ENCODE assay signal across 20 mouse cellular contexts in the genomic region with DNA sequence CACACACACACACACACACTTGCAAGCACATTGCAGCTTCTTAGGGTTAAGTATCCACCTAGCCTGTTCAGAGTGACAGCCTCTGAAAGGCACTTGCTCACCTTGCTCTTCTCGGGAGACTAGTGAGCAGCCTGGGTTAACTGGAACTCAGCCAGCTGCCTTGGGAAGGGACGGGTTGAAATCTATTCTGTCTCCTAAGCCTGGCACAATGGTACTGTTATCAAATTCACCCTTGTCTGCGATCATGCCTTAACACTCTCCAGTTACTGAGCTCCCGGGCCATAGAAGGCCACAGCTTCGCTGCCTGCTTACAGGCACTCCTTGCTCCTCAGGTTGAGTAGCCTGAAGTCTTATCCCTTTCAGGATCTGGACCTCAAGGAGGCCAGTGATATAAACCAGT. TPM values are rescaled to one million over a fixed set of nuclear protein-coding genes. Genes with fewer than 3 reads are reported as not detected.
DNase-seq lines count a peak whose midpoint lies in the region; ATAC-seq and TF ChIP-seq lines count a peak whose summit lies in the region.
"Had no signal": no experiment of that assay in that cellular context is flagged by ENCODE, and none has a peak within 500 bp of the region (broad histone marks: within the 10 kb centered on the region; RNA-seq: fewer than 3 reads in every experiment).

No protein-coding gene starts in this region.

- peak overlapping the region; percentile 47; the same call in 1 of the 2 replicates for H3K9ac ChIP-seq in heart, embryonic 14.5 days (ENCODE audit: low read length)
- H3K9ac ChIP-seq: hindbrain, embryonic 14.5 days; limb, embryonic 12.5 days had no signal

- no peaks in the 10 kb centered on the region for H3K27me3 ChIP-seq in heart, embryonic 14.5 days (ENCODE audit: control insufficient read depth, insufficient read depth, low read length)
- H3K27me3 ChIP-seq: limb, embryonic 12.5 days had no signal

- intact Hi-C loops in heart, postnatal 36 days (cut with DNase I): no loop called here

- H3K9me3 ChIP-seq in heart, embryonic 14.5 days (ENCODE audit: control insufficient read depth, low read length): no peaks in the 10 kb centered on the region
- H3K9me3 ChIP-seq: G1E; limb, embryonic 12.5 days had no signal

- peaks cover 18 to 48% of the 10 kb centered on the region in 2 experiments for H3K4me1 ChIP-seq in heart, embryonic 14.5 days (ENCODE audit: control insufficient read depth in 2 of 2, insufficient read depth in 2 of 2, low read length in 2 of 2)

- H3K36me3 ChIP-seq in heart, embryonic 14.5 days (ENCODE audit: control insufficient read depth, insufficient read depth, low read length): peaks cover 31% of the 10 kb centered on the region

- TF ChIP-seq CTCF in brain, embryonic 14.5 days (IDR thresholded peaks at IDR 0.05; ENCODE audit: borderline replicate concordance, extremely low read depth, insufficient read depth, insufficient read length): no peak

- DNase-seq in cerebellum, postnatal 14 days: peak; percentile 47 to 63
- no peak for DNase-seq in cerebellum, adult 11-12 months
- no peak for DNase-seq in heart, postnatal 36 days
- peak; percentile 14 for DNase-seq in brain, embryonic 14.5 days (ENCODE audit: low read depth)
- peak; percentile 40 for DNase-seq in induced T-regulatory cell, adult 2 months (ENCODE audit: low read depth)
- DNase-seq in natural killer cell, adult 2 months (ENCODE audit: low spot score in 2 of 2): no peak
- no peak for DNase-seq in kidney, postnatal 14 days
- DNase-seq: kidney, adult 11 months; right cerebral cortex, postnatal 14 days had no signal

- WGBS in heart, embryonic 14.5 days: 16% methylated on average over 5 of the region's 5 CpGs

- no peak for TF ChIP-seq POLR2A in brain, embryonic 14.5 days (IDR thresholded peaks at IDR 0.05; ENCODE audit: borderline replicate concordance, extremely low read depth, insufficient read depth, insufficient read length, poor library complexity, severe bottlenecking)

- H3K4me3 ChIP-seq in heart, embryonic 14.5 days (ENCODE audit: control insufficient read depth in 1 of 2, insufficient read depth in 1 of 2, low read depth in 1 of 2, low read length in 2 of 2): no peak overlapping the region
- H3K4me3 ChIP-seq: limb, embryonic 12.5 days had no signal

- no peak for ATAC-seq in heart, embryonic 14.5 days (ENCODE audit: insufficient number of reproducible peaks, insufficient read depth, low FRiP score, low read depth)
- ATAC-seq: forebrain, embryonic 16.5 days had no signal

- H3K27ac ChIP-seq in heart, embryonic 14.5 days (replicated peaks in 1 of 2; ENCODE audit: control insufficient read depth in 1 of 2, insufficient read depth in 1 of 2, low read depth in 2 of 2, low read length in 2 of 2): peak overlapping the region; percentile 10 to 19; a peak in 3 of 4 replicates
- H3K27ac ChIP-seq: hindbrain, embryonic 14.5 days; limb, embryonic 12.5 days; macrophage had no signal

- H3K4me2 ChIP-seq in heart, embryonic 14.5 days (ENCODE audit: low read length): peak overlapping the region; percentile 6; the same call in 1 of the 2 replicates
- H3K4me2 ChIP-seq: hindbrain, embryonic 14.5 days; limb, embryonic 12.5 days had no signal

RNA-seq across cellular contexts. Expression of gene Mapk6, which starts 9.2 kb away (rescaled TPM):
- 52.3 and 55.6 TPM in 2 replicates for polyA plus RNA-seq in heart, embryonic 14.5 days (2014; fragmentation: Nextera tagmentation; extraction: Ambion mirVana)
- total RNA-seq in heart, postnatal 36 days (2021): 10 to 100 TPM; 24.8 to 29.1 TPM
- 69.1 and 117 TPM in 2 replicates for polyA plus RNA-seq in brain, embryonic 14.5 days (2012; rRNA removed)

RNA-seq across cellular contexts. Expression of gene Leo1, which starts 40.7 kb away (rescaled TPM):
- 23.6 and 26.0 TPM in 2 replicates for polyA plus RNA-seq in heart, embryonic 14.5 days (2014; fragmentation: Nextera tagmentation; extraction: Ambion mirVana)
- total RNA-seq in heart, postnatal 36 days (2021): 10 to 100 TPM; 11.3 to 15.0 TPM
- 11.7 and 24.0 TPM in 2 replicates for polyA plus RNA-seq in brain, embryonic 14.5 days (2012; rRNA removed)

RNA-seq across cellular contexts. Expression of gene Bcl2l10, which starts 53.1 kb away (rescaled TPM):
- polyA plus RNA-seq in heart, embryonic 14.5 days (2014; fragmentation: Nextera tagmentation; extraction: Ambion mirVana): not detected in 2 replicates
- total RNA-seq in heart, postnatal 36 days (2021): not detected
- polyA plus RNA-seq in brain, embryonic 14.5 days (2012; rRNA removed): 0.05 and 0.08 TPM in 2 replicates
- total RNA-seq: common myeloid progenitor, adult 5-6 weeks; gastrocnemius, adult 8-10 months; monocyte, adult 5-6 weeks had no signal
- polyA plus RNA-seq: forebrain, embryonic 16.5 days; G1E; hindbrain, embryonic 14.5 days; large intestine, adult 2 months; limb, embryonic 12.5 days; liver, embryonic 16.5 days; macrophage had no signal

Comparison
In these comparisons a context has a peak if more than half of its experiments do, and no peak if none do; other contexts are left out.
1. DNase-seq: peak in cerebellum, postnatal 14 days (2 of 2), brain, embryonic 14.5 days (single experiment) and induced T-regulatory cell, adult 2 months (single experiment); none in cerebellum, adult 11-12 months (single experiment), heart, postnatal 36 days (0 of 2), natural killer cell, adult 2 months (0 of 2) and kidney, postnatal 14 days (single experiment).